Mouse (Mus musculus): Measurements from ENCODE around the gene Asic1.

The Asic1 gene

GRCm38 (mm10) chr15:99670154-99670821 is at the start of gene Asic1:
Asic1 (plus strand) TSS chr15:99670368.
- in situ Hi-C loops (cut with MboI): no loop called here

DNA sequence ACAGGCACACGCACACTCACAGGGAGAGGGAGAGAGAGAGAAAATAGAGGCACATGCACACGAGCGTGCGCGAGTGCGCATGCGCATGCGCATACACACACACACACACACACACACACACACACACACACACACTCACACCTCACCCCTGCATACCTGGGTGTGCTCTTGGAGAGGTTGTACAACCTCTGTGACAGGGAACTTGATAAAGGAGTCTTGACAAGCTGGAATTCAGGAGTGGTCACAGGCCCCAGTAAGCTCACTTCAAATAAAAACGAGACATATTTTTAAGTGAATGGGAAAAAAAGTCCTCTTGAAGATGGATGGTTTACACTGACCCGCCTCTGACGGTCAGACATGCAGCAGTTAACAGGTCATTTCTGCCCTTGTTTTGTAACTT is 48.1 kb upstream of the Asic1 start:
- in situ Hi-C loops (cut with MboI): no loop called here

DNA sequence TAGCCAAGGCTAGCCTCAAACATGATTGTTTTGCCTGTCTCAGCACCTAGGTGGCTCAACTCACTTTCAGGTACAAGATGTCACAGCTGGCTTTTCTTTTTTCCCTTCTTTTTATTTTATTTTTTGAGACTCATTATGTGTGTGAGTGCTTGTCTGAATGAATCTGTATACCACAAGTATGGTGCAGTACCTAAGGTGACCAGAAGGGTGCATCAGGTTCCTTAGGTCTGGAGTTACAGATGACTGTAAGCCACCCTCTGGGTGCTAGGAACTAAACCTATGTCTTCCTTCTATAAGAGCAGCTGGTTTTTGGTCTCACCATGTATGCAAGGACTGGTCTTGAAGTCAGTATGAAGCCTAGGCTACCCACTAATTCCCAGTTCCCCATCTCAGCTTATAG is 38.5 kb upstream of the Asic1 start:
- in situ Hi-C loops (cut with MboI): no loop called here

DNA sequence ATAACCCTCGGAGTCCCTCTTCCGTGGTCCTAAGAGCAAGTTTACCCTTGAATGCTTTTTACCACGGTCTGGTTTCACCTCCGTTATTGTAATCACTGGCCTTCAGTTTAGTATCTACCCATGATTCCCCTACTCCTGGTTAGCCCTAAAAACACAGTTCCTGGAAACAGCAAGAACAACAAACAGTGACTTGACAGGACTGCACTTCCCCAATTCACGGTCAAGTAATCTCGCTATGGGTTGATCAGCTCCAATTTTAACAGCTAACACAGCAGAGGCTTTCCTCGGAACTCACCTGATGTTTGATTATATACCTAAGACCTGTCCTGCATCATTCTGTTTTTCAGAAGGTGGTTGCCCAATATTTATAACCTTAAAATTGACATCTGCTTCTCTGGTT is 35.5 kb upstream of the Asic1 start:
- in situ Hi-C loops (cut with MboI): no loop called here

- in situ Hi-C loops (cut with MboI): no loop called here
Measured at GRCm38 (mm10) chr15:99637405-99638123, 32.6 kb upstream of the Asic1 start.

- in situ Hi-C loops (cut with MboI): no loop called here
Measured at GRCm38 (mm10) chr15:99638124-99638485, 32.1 kb upstream of the Asic1 start.

DNA sequence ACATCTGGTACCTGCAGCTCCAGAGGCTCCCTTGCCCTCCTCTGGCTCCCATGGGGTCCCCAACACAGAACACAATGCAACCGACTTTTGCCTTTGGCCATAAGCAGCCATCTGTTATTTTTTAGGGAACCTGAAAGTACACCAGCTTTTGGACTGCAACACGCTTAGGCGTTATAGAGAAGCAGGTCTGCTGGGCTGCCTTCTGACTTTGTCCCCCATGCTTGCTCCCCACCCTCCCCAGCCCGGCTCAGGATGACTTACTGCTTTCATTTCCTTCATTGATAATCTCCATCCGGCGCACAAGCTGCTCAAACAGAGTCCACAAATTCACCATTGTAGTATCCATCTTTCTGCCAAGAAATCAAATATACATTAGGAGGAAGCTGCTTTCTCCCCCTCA is 27.5 kb upstream of the Asic1 start:
- in situ Hi-C loops (cut with MboI): no loop called here

- in situ Hi-C loops (cut with MboI): no loop called here
Measured at GRCm38 (mm10) chr15:99643832-99644231, 26.3 kb upstream of the Asic1 start.

DNA sequence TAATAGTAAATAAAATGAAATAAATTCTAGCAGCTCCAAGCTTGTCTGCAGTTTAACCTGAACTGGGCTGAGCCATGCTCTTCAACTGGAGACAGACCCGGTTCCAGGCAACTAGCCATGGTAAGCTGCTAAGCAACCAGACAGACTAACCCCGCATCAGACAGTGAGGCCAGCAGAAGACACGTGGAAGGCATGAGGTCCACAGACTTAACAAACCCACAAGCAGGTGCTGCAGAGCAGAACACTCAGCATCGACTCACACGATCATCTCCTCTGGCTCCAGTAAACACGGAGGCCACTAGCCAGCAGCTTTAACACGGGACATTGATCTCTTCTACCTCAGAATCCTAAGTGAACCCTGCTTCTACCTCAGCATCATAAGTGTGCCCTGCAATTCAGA is 25.4 kb upstream of the Asic1 start:
- in situ Hi-C loops (cut with MboI): no loop called here

- in situ Hi-C loops (cut with MboI): no loop called here
Measured at GRCm38 (mm10) chr15:99648326-99648725, 21.8 kb upstream of the Asic1 start.

GRCm38 (mm10) chr15:99649067-99649761 is 21.0 kb upstream of the Asic1 start:
- in situ Hi-C loops (cut with MboI): no loop called here

- in situ Hi-C loops (cut with MboI): no loop called here
Measured at GRCm38 (mm10) chr15:99650304-99650703, 19.9 kb upstream of the Asic1 start.

GRCm38 (mm10) chr15:99651163-99651872 is 18.9 kb upstream of the Asic1 start, which contains the start of gene Racgap1:
Racgap1 (minus strand) TSS chr15:99651656.
- in situ Hi-C loops (cut with MboI): no loop called here

DNA sequence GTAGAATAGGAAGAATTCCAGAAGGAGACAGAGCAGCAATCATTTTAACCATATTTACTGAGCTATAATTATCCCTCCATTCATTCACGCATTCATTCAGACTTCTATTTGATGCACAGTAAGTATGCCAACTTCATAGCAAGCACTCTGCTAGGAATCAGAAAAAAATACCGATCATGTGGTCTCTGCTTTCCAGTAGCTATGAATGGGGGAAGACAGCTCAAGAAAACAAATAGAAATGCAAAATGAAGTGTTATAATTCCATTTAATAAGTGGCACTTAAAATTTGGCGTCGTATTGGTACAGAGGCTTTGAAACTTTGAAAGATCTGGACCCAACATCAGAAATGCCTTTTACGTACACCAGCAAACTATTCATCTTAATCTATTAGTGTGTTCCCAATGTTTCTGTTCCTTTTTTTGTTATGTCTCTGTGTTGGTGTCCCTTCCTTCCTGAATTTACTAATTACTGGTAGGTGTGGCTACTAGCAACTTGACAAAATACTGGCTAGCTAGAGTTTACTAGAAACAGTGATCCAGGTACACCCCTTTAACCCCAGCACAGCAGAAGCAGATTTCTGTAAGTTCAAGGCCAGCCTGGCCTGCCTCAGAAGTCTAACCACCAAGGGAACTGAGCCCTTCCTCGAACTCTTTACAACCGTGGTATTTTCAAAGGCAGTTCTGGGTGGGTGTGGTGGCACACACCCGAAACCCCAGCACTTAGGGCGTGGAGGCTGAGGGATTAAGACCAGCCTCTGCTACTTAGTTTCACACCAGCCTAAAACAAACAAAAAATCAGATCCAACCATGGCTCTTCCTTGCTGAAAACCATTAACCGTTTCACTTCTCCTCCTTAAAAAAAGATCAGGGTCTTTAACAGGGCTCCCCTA is 17.9 kb upstream of the Asic1 start:
- in situ Hi-C loops (cut with MboI): no loop called here

- in situ Hi-C loops (cut with MboI): no loop called here
Measured at GRCm38 (mm10) chr15:99653291-99653690, 16.9 kb upstream of the Asic1 start.

DNA sequence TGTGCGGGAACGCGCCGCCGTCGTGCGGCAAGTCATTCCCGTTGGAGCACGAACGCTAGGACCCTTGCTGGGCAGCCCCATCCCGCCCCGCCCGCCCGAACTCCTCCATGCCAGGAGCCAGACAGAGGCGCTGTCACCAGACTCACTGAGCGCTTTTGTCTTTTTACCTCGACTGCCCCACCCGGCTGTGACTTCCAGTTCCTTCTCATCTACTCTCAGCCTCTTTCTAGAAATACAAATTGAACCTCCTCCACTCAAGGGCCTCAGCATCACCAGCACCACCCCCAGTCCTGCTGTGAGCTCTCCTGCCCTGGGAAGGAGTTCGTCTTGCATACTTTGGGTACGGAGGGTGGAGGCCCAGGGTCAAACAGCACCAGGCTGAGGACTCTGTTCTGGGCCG is 16.3 kb upstream of the Asic1 start:
- in situ Hi-C loops (cut with MboI): no loop called here

DNA sequence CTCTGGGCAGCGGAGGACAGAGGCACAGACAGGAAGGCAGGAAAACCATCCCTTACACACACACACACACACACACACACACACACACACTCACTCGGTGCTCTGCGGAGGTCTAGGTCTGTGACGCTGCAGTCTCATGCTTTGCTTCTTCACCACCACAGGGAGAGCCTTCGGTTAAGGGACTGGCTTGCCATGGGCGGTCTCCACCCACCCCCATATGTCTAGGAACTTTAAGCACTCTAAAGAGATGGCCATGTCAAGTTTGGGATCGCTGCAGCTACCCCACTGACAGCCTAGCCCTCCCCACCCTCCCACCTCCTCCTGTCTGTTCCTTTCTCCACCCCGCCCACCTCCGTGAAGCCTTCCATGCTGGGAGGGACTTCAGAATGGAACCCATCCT is 14.2 kb upstream of the Asic1 start:
- in situ Hi-C loops (cut with MboI): no loop called here

DNA sequence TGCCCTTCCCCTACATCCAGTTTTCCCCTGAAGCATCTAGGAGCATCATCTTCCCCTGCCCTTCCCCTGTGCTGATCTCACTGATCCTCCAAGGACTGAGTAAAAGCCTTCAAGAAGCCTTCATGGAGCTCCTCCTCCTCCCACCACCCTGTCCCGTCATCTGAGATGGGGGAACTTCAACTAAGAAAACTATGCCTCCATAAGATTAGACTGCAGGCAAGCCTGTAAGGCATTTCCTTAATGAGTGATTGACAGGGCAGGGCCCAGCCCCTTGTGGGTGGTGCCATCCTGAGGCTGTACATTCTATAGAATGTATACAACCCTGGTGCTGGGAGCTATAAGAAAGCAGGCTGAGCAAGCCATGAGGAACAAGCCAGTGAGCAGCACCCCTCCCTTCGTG is 11.7 kb upstream of the Asic1 start:
- in situ Hi-C loops (cut with MboI): no loop called here

- in situ Hi-C loops (cut with MboI): no loop called here
Measured at GRCm38 (mm10) chr15:99661121-99661830, 8.9 kb upstream of the Asic1 start.

DNA sequence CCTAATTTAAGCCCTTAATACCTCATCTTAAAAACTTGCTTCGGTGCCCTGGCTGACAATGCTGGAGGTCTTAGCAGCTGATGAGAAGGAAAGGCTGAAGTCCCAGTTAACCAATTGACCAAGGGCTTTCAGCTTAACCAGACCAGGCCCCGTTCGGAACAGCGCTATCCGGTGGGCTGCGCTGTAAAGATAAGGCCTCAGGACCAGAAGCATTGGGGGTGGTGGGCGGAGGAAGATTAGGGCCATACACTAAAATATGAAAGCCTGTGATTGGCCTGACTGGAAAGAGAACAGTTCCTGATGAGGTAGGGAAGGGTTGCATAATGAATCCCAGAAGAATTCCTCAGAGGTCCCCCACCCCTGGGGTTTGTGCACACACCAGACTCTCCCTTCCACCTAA is 7.8 kb upstream of the Asic1 start:
- in situ Hi-C loops (cut with MboI): no loop called here
